Mouse (Mus musculus) spleen, adult 2 months (tissue): ENCODE measurements around the gene Acp5. TPM values are rescaled to one million over a fixed set of nuclear protein-coding genes. Genes with fewer than 3 reads are reported as not detected.

Source experiments
- DNase-seq, 2 experiments: peaks; one replicate each; pipeline versions ENCODE4 v3.0.0 to v3.0.0-alpha.2; 2012 to 2021; ENCODE audit warnings: low spot score in 2 of 2, low read depth in 1 of 2
- H3K27ac ChIP-seq: fragments of 200-500 bp; 2 replicates; pipeline ENCODE4 v1.5.1; 2012; ENCODE audit warnings: low read length, inconsistent platforms; ENCODE audit not compliant: insufficient read depth
- H3K27me3 ChIP-seq: fragments of 200-500 bp; 2 replicates; pipeline ENCODE4 v1.6.1; 2012; ENCODE audit warnings: mild to moderate bottlenecking, moderate library complexity, low read length, inconsistent platforms; ENCODE audit not compliant: control insufficient read depth, insufficient read depth
- H3K36me3 ChIP-seq: fragments of 200-500 bp; 2 replicates; pipeline ENCODE4 v1.6.1; 2012; ENCODE audit warnings: mild to moderate bottlenecking, low read length, inconsistent platforms; ENCODE audit not compliant: control insufficient read depth, insufficient read depth
- H3K4me1 ChIP-seq: fragments of 200-500 bp; 2 replicates; pipeline ENCODE4 v1.6.1; 2011; ENCODE audit warnings: inconsistent platforms; ENCODE audit not compliant: control insufficient read depth, insufficient read depth, insufficient read length
- H3K4me3 ChIP-seq: fragments of 200-500 bp; 2 replicates; pipeline ENCODE4 v1.5.1; 2011; ENCODE audit warnings: mild to moderate bottlenecking, inconsistent platforms; ENCODE audit not compliant: insufficient read depth, insufficient read length; ENCODE audit errors: extremely low read depth
- CTCF ChIP-seq: fragments of 200-500 bp; IDR thresholded peaks from 2 replicates; pipeline ENCODE4 v1.5.1; 2011; ENCODE audit warnings: mild to moderate bottlenecking, inconsistent platforms; ENCODE audit not compliant: insufficient read depth, insufficient read length, insufficient replicate concordance; ENCODE audit errors: extremely low read depth
- POLR2A ChIP-seq: fragments of 200-500 bp; IDR thresholded peaks from 2 replicates; pipeline ENCODE4 v1.6.1; 2011; ENCODE audit warnings: low read depth, low read length, inconsistent platforms
- WGBS: fragments of 180-500 bp; shearing (Covaris S2); methylation state at CpG from one replicate; pipeline ENCODE4 v1.1.7; 2018; 5-methylcytosine and 5-hydroxymethylcytosine counted together
- polyA plus RNA-seq: library from polyadenylated mRNA; depleted of rRNA; stranded (reverse); fragments of >200 nt; gene quantifications from 2 replicates; pipeline ENCODE4 v1.2.3, GENCODE M21; 2012

Gene Acp5
- polyA plus RNA-seq, 1 experiment: 340 TPM

DNA sequence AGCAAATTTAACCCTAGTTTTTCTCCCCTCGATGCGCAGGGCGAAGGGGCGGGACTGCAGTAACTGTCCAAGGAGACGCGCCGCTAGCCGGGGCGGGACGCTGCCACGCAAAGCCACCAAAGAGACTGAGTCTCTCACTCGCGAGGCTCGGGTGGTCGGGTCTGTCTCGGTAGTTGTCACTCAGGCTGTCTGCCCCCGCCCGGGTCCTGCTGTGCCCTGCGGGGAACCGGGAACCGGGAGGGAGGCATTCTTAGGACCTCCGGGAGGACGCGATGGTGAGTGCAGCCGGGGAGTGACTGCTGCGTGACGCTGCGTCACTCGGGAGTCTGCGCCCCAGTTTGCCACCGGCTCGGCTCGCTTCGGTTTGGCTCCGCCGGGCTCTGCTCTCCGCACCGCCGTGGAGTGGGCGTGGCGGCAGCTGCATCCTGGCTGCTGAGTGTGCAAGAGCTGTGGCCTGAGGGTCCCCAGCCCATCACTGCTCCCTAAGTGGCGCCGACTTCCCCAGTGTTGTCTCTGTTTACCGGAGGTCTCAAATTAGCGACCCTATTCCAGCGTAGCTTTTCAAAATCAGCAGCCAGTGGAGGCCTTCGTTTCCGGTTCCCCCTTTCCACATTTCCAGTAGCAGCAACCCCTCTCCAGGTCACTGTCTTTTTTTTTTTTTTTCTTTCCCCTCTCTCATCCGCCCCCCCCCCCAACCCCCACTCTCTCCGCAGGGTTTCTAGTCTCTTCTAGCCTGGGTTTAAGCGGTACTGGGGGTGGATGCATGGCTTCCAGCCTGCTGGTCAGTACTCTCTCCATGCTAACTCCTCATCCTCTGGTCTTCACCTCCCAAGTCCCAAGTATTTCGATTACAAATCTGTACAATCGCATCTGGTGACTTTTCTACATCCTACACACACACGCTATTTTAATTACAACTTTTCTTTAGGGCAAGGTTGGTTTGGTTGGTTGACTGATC is 29.5 kb upstream of the Acp5 start:
- no peak for TF ChIP-seq POLR2A
- TF ChIP-seq CTCF: no peak
- no peak for DNase-seq
- Histone ChIP-seq H3K36me3 (no peaks in the 10 kb centered on the region), H3K4me3 (peak overlapping the region; percentile 63; the same call in 1 of the 2 replicates), H3K4me1 (no peaks in the 10 kb centered on the region), H3K27ac (no peak overlapping the region), H3K27me3 (peaks cover 2% of the 10 kb centered on the region; the same call in 1 of the 2 replicates)
- WGBS: 5% methylated on average over 54 of the region's 54 CpGs

DNA sequence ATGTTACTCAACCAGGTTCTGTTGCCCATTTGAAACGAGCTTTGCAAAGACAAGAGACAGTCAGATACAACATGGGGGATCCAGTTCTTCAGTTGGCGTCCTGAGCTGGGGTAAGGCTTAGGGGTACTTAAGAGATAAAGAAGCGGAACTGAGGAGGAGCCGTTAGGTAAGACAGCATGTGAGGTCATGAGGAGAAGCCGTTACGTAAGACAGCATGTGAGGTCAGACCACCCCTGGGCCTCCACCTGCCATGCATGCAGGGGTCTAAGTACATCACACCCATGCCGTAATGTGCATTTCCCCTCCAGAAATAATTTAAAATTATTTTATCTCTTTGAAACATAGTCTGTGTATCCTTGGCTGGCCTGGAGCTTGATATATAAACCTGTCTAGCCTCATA is 27.4 kb upstream of the Acp5 start:
- Histone ChIP-seq H3K27ac (no peak overlapping the region), H3K4me3 (no peak overlapping the region), H3K27me3 (peaks cover 2% of the 10 kb centered on the region; the same call in 1 of the 2 replicates), H3K36me3 (no peaks in the 10 kb centered on the region), H3K4me1 (no peaks in the 10 kb centered on the region)
- DNase-seq: no peak
- WGBS: 95% methylated on average over 7 of the region's 7 CpGs
- TF ChIP-seq POLR2A (no peak), CTCF (no peak)

DNA sequence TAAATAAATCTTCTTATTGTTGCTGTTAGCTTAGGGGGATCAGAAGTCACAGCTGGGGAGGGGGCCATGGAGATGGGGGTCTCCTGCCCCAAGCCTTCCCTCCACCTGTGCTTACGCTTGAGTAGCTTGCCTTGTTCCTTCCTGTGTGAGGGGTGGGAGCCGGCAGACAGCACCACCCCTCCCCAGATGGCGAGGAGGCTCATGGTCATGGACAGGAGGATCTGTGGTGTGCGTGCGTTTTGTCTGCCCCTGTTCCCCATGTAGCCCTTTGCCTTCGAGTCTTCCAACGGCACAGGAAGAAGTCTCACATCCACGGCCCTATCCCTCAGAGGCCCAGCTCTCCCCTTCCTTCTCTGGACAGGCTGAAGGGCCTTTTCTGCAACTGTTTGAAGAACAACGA is 26.8 kb upstream of the Acp5 start:
- H3K27ac ChIP-seq: no peak overlapping the region
- H3K4me1 ChIP-seq: no peaks in the 10 kb centered on the region
- no peak for TF ChIP-seq POLR2A
- TF ChIP-seq CTCF: no peak
- no peaks in the 10 kb centered on the region for H3K36me3 ChIP-seq
- H3K27me3 ChIP-seq: peaks cover 2% of the 10 kb centered on the region; the same call in 1 of the 2 replicates
- no peak overlapping the region for H3K4me3 ChIP-seq
- 87% methylated on average over 9 of the region's 9 CpGs for WGBS
- no peak for DNase-seq

DNA sequence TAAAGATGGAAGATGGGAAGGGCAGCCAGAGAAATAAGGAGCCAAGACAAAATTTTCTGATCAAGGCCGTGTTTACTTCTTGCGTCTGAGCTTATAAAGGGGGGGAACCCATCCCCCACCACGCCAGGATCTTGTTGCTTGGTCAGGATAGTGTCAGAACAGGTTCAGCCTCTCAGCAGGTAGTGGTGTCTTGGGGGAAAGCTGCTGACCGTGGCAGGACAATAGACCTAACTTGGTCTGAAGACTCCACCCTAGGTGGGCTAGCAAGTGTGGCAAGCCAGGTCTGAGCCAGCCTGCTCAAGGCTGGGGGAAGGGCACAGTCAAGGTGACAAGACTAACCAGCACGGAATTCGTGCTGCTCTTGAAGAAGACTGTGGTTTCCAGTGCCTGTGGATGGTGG is 25.8 kb upstream of the Acp5 start:
- H3K27me3 ChIP-seq: peaks cover 2% of the 10 kb centered on the region; the same call in 1 of the 2 replicates
- no peaks in the 10 kb centered on the region for H3K4me1 ChIP-seq
- no peak for DNase-seq
- H3K4me3 ChIP-seq: no peak overlapping the region
- no peak overlapping the region for H3K27ac ChIP-seq
- 80% methylated on average over 6 of the region's 6 CpGs for WGBS
- no peaks in the 10 kb centered on the region for H3K36me3 ChIP-seq
- TF ChIP-seq POLR2A: no peak
- TF ChIP-seq CTCF: no peak

DNA sequence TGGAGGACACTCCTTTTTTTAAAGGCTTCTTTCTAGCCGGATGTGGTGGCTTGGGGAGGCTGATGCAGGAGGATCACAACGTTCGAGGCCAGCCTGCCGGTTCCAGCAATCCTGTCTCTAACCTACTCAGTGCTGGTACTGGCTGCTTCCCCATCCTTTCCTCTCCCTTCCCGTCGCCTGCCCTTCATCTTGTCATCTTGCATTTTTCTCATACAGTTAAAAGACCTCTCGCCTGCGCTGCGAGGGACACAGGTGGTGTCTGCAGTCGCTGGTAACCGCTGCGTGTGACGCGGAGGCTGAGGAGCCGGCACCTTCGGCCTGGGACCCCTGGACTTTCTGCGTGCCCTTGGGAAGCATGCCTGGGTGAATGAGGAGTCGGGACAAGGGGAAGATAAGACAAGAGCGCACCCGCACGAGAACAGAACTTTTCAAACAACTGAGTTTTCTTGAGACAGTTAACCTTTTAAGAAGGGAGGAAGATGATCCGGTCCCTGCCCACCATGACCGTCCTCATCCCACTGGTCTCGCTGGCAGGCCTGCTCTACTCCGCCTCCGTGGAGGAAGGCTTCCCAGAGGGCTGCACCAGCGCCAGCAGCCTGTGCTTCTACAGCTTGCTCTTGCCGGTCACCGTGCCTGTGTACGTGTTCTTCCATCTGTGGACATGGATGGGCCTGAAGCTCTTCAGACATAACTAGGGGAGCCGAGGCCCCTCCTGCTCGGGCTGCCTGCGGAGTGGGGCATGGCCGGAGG is 22.2 kb upstream of the Acp5 start:
- no peak overlapping the region for H3K4me3 ChIP-seq
- 84% methylated on average over 34 of the region's 34 CpGs for WGBS
- no peak for DNase-seq
- H3K4me1 ChIP-seq: no peaks in the 10 kb centered on the region
- TF ChIP-seq POLR2A (no peak), CTCF (no peak)
- H3K36me3 ChIP-seq: no peaks in the 10 kb centered on the region
- no peaks in the 10 kb centered on the region for H3K27me3 ChIP-seq
- H3K27ac ChIP-seq: no peak overlapping the region

DNA sequence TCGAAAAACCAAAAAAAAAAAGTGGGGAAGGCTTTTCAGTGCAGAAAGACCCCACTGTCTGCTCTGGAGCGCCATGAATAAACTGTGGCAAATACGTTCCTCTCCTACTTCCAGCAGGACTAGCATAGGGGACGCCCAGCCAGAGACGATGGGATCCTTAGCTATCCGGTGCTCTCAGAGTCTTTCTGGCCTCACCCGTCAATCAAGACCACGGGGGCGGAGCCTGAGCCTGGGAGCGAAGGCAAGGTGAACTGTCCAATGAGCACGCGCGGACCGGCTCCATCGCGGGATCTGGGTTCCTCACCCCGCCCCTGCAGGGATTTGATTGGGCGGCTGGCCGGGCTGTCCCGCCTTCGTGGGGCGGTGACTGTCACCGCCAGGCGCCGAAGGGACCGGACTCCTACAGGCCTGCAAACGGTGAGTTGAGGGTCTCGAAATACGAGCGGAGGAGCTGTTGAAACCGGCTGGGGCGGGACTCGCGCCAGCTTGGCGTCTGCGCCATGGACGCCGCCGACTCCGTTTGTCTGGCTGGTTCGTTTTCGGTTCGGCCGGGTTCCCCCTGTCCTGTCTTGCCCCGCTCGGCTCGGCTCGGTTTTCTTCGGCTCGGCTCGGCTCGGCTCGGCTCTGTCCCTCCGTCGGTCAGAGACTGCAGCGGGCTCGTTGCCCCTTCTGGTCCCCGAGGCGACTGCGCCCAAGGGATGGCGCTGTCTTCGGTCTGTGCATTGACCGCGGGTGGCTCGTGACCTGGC is 21.2 kb upstream of the Acp5 start, which contains the start of gene Pigyl:
TSS of gene Pigyl (plus strand) at position 350 of the 749 bp plus-strand sequence.
- peak within 1 kb of the TSS; percentile 89 for H3K27ac ChIP-seq

More for the DNA sequence above, 21.2 kb upstream of the Acp5 start, which contains the start of gene Pigyl:
- Histone ChIP-seq H3K27me3 (no peaks in the 10 kb centered on the region), H3K4me1 (no peaks in the 10 kb centered on the region), H3K36me3 (no peaks in the 10 kb centered on the region), H3K4me3 (peak within 1 kb of the TSS; percentile 98)
- peak; percentile 96 to 99 for DNase-seq
- peak; percentile 2; the same call in 1 of the 2 replicates for TF ChIP-seq CTCF
- TF ChIP-seq POLR2A: peak; percentile 58
- under 1% methylated on average over 58 of the region's 65 CpGs for WGBS
